Mouse (Mus musculus) small intestine, adult 2 months (tissue): ENCODE measurements around the gene Ung.

Source experiments
- CTCF ChIP-seq: fragments of 200-500 bp; IDR thresholded peaks from 2 replicates; pipeline ENCODE4 v1.5.1; 2012; ENCODE audit warnings: low read depth, mild to moderate bottlenecking, control low read depth, inconsistent platforms, low read length, moderate library complexity, mixed read lengths; ENCODE audit not compliant: insufficient replicate concordance, insufficient read length; ENCODE audit errors: extremely low read depth
- POLR2A ChIP-seq: fragments of 200-500 bp; IDR thresholded peaks from 2 replicates; pipeline ENCODE4 v1.6.1; 2012; ENCODE audit warnings: low read depth, mild to moderate bottlenecking, control low read depth, inconsistent platforms, low read length, moderate library complexity

GRCm38 (mm10) chr5:114162106-114162815 is 32.1 kb downstream of the Ung start:
- no peak for TF ChIP-seq POLR2A
- TF ChIP-seq CTCF, result no peak
